Mouse (Mus musculus) liver, adult 10 weeks (tissue): ENCODE results near the gene Kdr. TPM values are rescaled to one million over a fixed set of nuclear protein-coding genes. Genes with fewer than 3 reads are reported as not detected.

ENCODE experiments used
- polyA plus RNA-seq: library from polyadenylated mRNA; stranded (reverse); fragments of 350-450 nt; fragmentation: Illumina TruSeq; extraction: RNeasy Lipid Tissue Mini Kit (QIAGEN cat#74804); gene quantifications from one replicate; pipeline ENCODE4 v1.2.3, GENCODE M21; 2014; ENCODE audit warnings: low read depth, low replicate concordance

The Kdr gene
- polyA plus RNA-seq: 17.4 TPM

DNA sequence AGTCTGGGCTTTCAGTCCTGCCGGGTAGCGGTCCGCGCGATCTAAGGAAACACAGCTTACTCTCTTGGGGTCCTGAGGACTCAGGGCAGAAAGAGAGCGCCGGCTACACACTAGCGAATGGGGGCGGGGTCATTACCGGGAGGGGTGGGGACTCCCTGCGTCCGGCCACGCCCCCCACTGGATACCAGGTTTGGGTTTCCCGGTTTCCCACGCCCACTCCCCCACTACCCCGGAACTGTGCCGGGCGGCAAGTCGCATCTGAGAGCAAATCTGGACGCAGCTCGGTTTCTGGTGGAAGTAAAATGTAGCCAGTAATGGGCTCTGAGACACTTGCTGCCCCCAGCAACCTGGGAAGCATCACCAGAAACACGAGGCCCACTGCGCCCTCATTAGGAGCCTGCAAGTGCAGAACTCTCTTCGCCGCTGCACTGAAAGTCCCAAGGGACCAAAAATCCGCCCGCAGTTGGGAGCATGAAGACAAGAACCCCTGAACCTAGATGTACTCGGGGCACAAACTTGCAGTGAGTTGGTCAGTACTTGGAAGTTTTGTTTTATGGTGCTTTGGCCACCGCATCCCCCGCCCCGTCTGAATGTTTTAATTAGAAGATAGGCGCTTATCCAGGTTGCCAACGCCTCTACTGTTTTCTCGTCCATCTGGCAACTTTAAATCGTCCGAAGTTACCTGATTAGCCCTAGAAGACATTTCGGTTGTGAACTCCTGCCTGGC, at the start of gene Kdr:
Gene Kdr, minus strand, starts transcription at position 85 of the 727 bp plus-strand sequence.

Other genes starting within 250 kb of the Kdr start
- gene Srd5a3, start 161.8 kb upstream of the Kdr start, polyA plus RNA-seq: 9.3 TPM
- gene Tmem165, start 205.4 kb upstream of the Kdr start, polyA plus RNA-seq: 22.8 TPM